Comparison of ENCODE assay signal across 8 mouse cellular contexts in genomic region chr1:192136561-192137290, GRCm38 (mm10). TPM values are rescaled to one million over a fixed set of nuclear protein-coding genes. Genes with fewer than 3 reads are reported as not detected.
A peak's percentile ranks its signal among the peaks of the same experiment; 100 is the strongest.
DNase-seq lines count a peak whose midpoint lies in the region; ATAC-seq and TF ChIP-seq lines count a peak whose summit lies in the region.

No protein-coding gene starts in this region.

- H3K9ac ChIP-seq in embryonic facial prominence, embryonic 14.5 days (ENCODE audit: low read depth, low read length), result peak overlapping the region; percentile 94
- peak overlapping the region; percentile 91 for H3K9ac ChIP-seq in limb, embryonic 13.5 days
- H3K9ac ChIP-seq in midbrain, embryonic 15.5 days, result peak overlapping the region; percentile 98

- DNase-seq in A20 (ENCODE audit: low read depth, low spot score), result peak; percentile 75
- peak; percentile 95 for DNase-seq in embryonic facial prominence, embryonic 14.5 days (ENCODE audit: low spot score)
- DNase-seq in heart, adult 8-10 months (ENCODE audit: low spot score), result peak; percentile 83
- peak; percentile 78 to 86 for DNase-seq in kidney, adult 8-10 months
- peak; percentile 38 to 52 for DNase-seq in spleen, adult 18-20 months

- peaks cover 7% of the 10 kb centered on the region for H3K36me3 ChIP-seq in embryonic facial prominence, embryonic 14.5 days (ENCODE audit: control insufficient read depth, insufficient read depth, low read length)
- no peaks in the 10 kb centered on the region for H3K36me3 ChIP-seq in limb, embryonic 13.5 days
- no peaks in the 10 kb centered on the region; the same call in 1 of the 2 replicates for H3K36me3 ChIP-seq in midbrain, embryonic 15.5 days (replicated peaks)

- no peaks in the 10 kb centered on the region for H3K9me3 ChIP-seq in embryonic facial prominence, embryonic 14.5 days (ENCODE audit: control insufficient read depth, low read length)
- H3K9me3 ChIP-seq in limb, embryonic 13.5 days, result no peaks in the 10 kb centered on the region
- no peaks in the 10 kb centered on the region for H3K9me3 ChIP-seq in midbrain, embryonic 15.5 days

- WGBS in bone marrow, adult 2 months, result 1% methylated on average over 55 of the region's 55 CpGs
- WGBS in embryonic facial prominence, embryonic 14.5 days, result 0% methylated on average over 20 of the region's 55 CpGs
- WGBS in limb, embryonic 13.5 days, result under 1% methylated on average over 52 of the region's 55 CpGs
- WGBS in midbrain, embryonic 15.5 days, result under 1% methylated on average over 55 of the region's 55 CpGs

- H3K27ac ChIP-seq in bone marrow, adult 2 months (ENCODE audit: control insufficient read depth, insufficient read depth, low read depth, low read length, poor library complexity), result peak overlapping the region; percentile 60
- H3K27ac ChIP-seq in embryonic facial prominence, embryonic 14.5 days (replicated peaks; ENCODE audit: low read depth, low read length), result peak overlapping the region; percentile 98
- peak overlapping the region; percentile 98 for H3K27ac ChIP-seq in limb, embryonic 13.5 days
- H3K27ac ChIP-seq in midbrain, embryonic 15.5 days, result peak overlapping the region; percentile 99

- no peak for TF ChIP-seq CTCF in bone marrow, adult 2 months (IDR thresholded peaks at IDR 0.05; ENCODE audit: control insufficient read depth, insufficient read depth, low read length)

- H3K4me3 ChIP-seq in bone marrow, adult 2 months (replicated peaks; ENCODE audit: control insufficient read depth, low read depth, low read length), result peak overlapping the region; percentile 93
- peak overlapping the region; percentile 81 for H3K4me3 ChIP-seq in embryonic facial prominence, embryonic 14.5 days (ENCODE audit: low read depth, low read length)
- H3K4me3 ChIP-seq in limb, embryonic 13.5 days, result peak overlapping the region; percentile 81
- peak overlapping the region; percentile 90 for H3K4me3 ChIP-seq in midbrain, embryonic 15.5 days

- peak; percentile 92 for ATAC-seq in embryonic facial prominence, embryonic 14.5 days (ENCODE audit: low read depth)
- peak; percentile 90 for ATAC-seq in limb, embryonic 13.5 days (ENCODE audit: low FRiP score, low read depth)
- ATAC-seq in midbrain, embryonic 15.5 days (replicated peaks), result peak; percentile 84

- peak overlapping the region; percentile 84 for H3K4me2 ChIP-seq in embryonic facial prominence, embryonic 14.5 days (ENCODE audit: low read depth, low read length)
- peak overlapping the region; percentile 90 for H3K4me2 ChIP-seq in limb, embryonic 13.5 days (replicated peaks)
- peak overlapping the region; percentile 73 for H3K4me2 ChIP-seq in midbrain, embryonic 15.5 days

- peak; percentile 40; the same call in 1 of the 2 replicates for TF ChIP-seq POLR2A in bone marrow, adult 2 months (IDR thresholded peaks at IDR 0.05; ENCODE audit: borderline replicate concordance, control insufficient read depth, low read depth, low read length)

- H3K27me3 ChIP-seq in embryonic facial prominence, embryonic 14.5 days (replicated peaks; ENCODE audit: control insufficient read depth, insufficient read depth, low read length), result no peaks in the 10 kb centered on the region
- no peaks in the 10 kb centered on the region for H3K27me3 ChIP-seq in limb, embryonic 13.5 days
- H3K27me3 ChIP-seq in midbrain, embryonic 15.5 days (replicated peaks), result no peaks in the 10 kb centered on the region

- no peaks in the 10 kb centered on the region for H3K4me1 ChIP-seq in bone marrow, adult 2 months (ENCODE audit: control insufficient read depth, insufficient read depth, low read length)
- H3K4me1 ChIP-seq in embryonic facial prominence, embryonic 14.5 days (ENCODE audit: control insufficient read depth, insufficient read depth, low read length), result peaks cover 14% of the 10 kb centered on the region
- H3K4me1 ChIP-seq in limb, embryonic 13.5 days, result peaks cover 16% of the 10 kb centered on the region
- H3K4me1 ChIP-seq in midbrain, embryonic 15.5 days, result peaks cover 22% of the 10 kb centered on the region

RNA-seq across cellular contexts. Expression of gene Rcor3, which starts 1.1 kb away (rescaled TPM):
- polyA plus RNA-seq in bone marrow, adult 2 months (2011; ENCODE audit: insufficient read depth, insufficient read length, low replicate concordance, missing spikeins), result 8.3 and 20.0 TPM in 2 replicates
- polyA plus RNA-seq in embryonic facial prominence, embryonic 14.5 days (2014; fragmentation: Nextera tagmentation; extraction: Ambion mirVana), result 30.8 and 32.6 TPM in 2 replicates
- 10 to 100 TPM; 29.7 to 41.6 (median 37.0) TPM for total RNA-seq in heart, adult 8-10 months (2022)
- 30.1 and 30.4 TPM in 2 replicates for polyA plus RNA-seq in limb, embryonic 13.5 days (2015; fragmentation: Nextera tagmentation; extraction: Ambion mirVana)
- 35.8 and 37.4 TPM in 2 replicates for polyA plus RNA-seq in midbrain, embryonic 15.5 days (2015; fragmentation: Nextera tagmentation; extraction: Ambion mirVana)

RNA-seq across cellular contexts. Expression of gene Traf5, which starts 44.4 kb away (rescaled TPM):
- 12.7 and 35.4 TPM in 2 replicates for polyA plus RNA-seq in bone marrow, adult 2 months (2011; ENCODE audit: insufficient read depth, insufficient read length, low replicate concordance, missing spikeins)
- polyA plus RNA-seq in embryonic facial prominence, embryonic 14.5 days (2014; fragmentation: Nextera tagmentation; extraction: Ambion mirVana), result 19.7 and 21.2 TPM in 2 replicates
- 1 to 10 TPM; 3.2 to 4.9 (median 4.3) TPM for total RNA-seq in heart, adult 8-10 months (2022)
- 16.2 and 18.7 TPM in 2 replicates for polyA plus RNA-seq in limb, embryonic 13.5 days (2015; fragmentation: Nextera tagmentation; extraction: Ambion mirVana)
- polyA plus RNA-seq in midbrain, embryonic 15.5 days (2015; fragmentation: Nextera tagmentation; extraction: Ambion mirVana), result 1.8 and 3.3 TPM in 2 replicates

RNA-seq across cellular contexts. Expression of gene Kcnh1, which starts 53.8 kb away (rescaled TPM):
- polyA plus RNA-seq in bone marrow, adult 2 months (2011; ENCODE audit: insufficient read depth, insufficient read length, low replicate concordance, missing spikeins), result 0.27 TPM in 2 replicates
- polyA plus RNA-seq in embryonic facial prominence, embryonic 14.5 days (2014; fragmentation: Nextera tagmentation; extraction: Ambion mirVana), result 0.89 and 1.2 TPM in 2 replicates
- under 1 TPM; 0.06 to 0.12 (median 0.10) TPM for total RNA-seq in heart, adult 8-10 months (2022)
- 0.47 and 0.60 TPM in 2 replicates for polyA plus RNA-seq in limb, embryonic 13.5 days (2015; fragmentation: Nextera tagmentation; extraction: Ambion mirVana)
- 3.2 and 3.3 TPM in 2 replicates for polyA plus RNA-seq in midbrain, embryonic 15.5 days (2015; fragmentation: Nextera tagmentation; extraction: Ambion mirVana)

Comparison
In these comparisons a context has a peak if more than half of its experiments do, and no peak if none do; other contexts are left out.
1. Peak in every context shown above with its lines: DNase-seq, ATAC-seq, H3K4me3 ChIP-seq and H3K27ac ChIP-seq.
2. DNase-seq: peak in every context shown above with its lines; median percentile 95 in embryonic facial prominence, embryonic 14.5 days; 83 in heart, adult 8-10 months; 82 in kidney, adult 8-10 months; 75 in A20; 45 in spleen, adult 18-20 months.